Mouse (Mus musculus) stomach, embryonic 14.5 days (tissue): ENCODE results near the gene Inppl1. TPM values are rescaled to one million over a fixed set of nuclear protein-coding genes. Genes with fewer than 3 reads are reported as not detected.

Source experiments
- ATAC-seq: fragments of 200-750 bp; cut with Nextera tagmentation; 2 replicates; pipeline ENCODE4 v1.8.0; 2017; ENCODE audit warnings: low read depth, moderate TSS enrichment; ENCODE audit not compliant: insufficient number of reproducible peaks, insufficient read depth, low FRiP score
- H3K27ac ChIP-seq: fragments of 300-500 bp; sonication (generic); 2 replicates; pipeline ENCODE4 v1.5.1; 2014; ENCODE audit warnings: mild to moderate bottlenecking, low read length, moderate library complexity, mixed read lengths
- H3K27me3 ChIP-seq: fragments of 300-500 bp; sonication (generic); 2 replicates; pipeline ENCODE4 v1.6.1; 2014; ENCODE audit warnings: low read length, control low read depth, mixed read lengths; ENCODE audit not compliant: control insufficient read depth, insufficient read depth
- H3K36me3 ChIP-seq: fragments of 300-500 bp; sonication (generic); 2 replicates; pipeline ENCODE4 v1.6.1; 2014; ENCODE audit warnings: mild to moderate bottlenecking, control low read depth, low read length, moderate library complexity, mixed read lengths; ENCODE audit not compliant: control insufficient read depth, insufficient read depth
- H3K4me1 ChIP-seq: fragments of 300-500 bp; sonication (generic); 2 replicates; pipeline ENCODE4 v1.6.1; 2014; ENCODE audit warnings: low read length, control low read depth, mixed read lengths; ENCODE audit not compliant: control insufficient read depth, insufficient read depth
- H3K4me2 ChIP-seq: fragments of 300-500 bp; sonication (generic); replicated peaks from 2 replicates; pipeline ENCODE4 v1.6.1; 2014; ENCODE audit warnings: low read depth, low read length, control low read depth
- H3K4me3 ChIP-seq: fragments of 300-500 bp; sonication (generic); 2 replicates; pipeline ENCODE4 v1.5.1; 2014; ENCODE audit warnings: low read depth, low read length, control low read depth
- H3K9ac ChIP-seq: fragments of 300-500 bp; sonication (generic); replicated peaks from 2 replicates; pipeline ENCODE4 v1.6.1; 2014; ENCODE audit warnings: low read depth, mild to moderate bottlenecking, control low read depth, low read length, moderate library complexity, mixed read lengths
- H3K9me3 ChIP-seq: fragments of 300-500 bp; sonication (generic); 2 replicates; pipeline ENCODE4 v1.6.1; 2016; ENCODE audit warnings: low read depth, low read length, control low read depth; ENCODE audit not compliant: control insufficient read depth
- WGBS: fragments of 180-500 bp; shearing (Covaris S2); extraction: QIAGEN DNeasy Blood & Tissue Kit; methylation state at CpG from one replicate; pipeline ENCODE4 v1.1.7; 2014; 5-methylcytosine and 5-hydroxymethylcytosine counted together
- polyA plus RNA-seq: library from polyadenylated mRNA; unstranded; fragments of >200 nt; fragmentation: Nextera tagmentation; extraction: Ambion mirVana; gene quantifications from 2 replicates; pipeline ENCODE4 v1.2.1, GENCODE M21; 2014

Inppl1 gene
- polyA plus RNA-seq, 1 experiment from 2014 or later = 21.6 TPM

- H3K27me3 ChIP-seq = no peaks in the 10 kb centered on the region
- no peak for ATAC-seq
- H3K4me3 ChIP-seq = no peak overlapping the region
- no peak overlapping the region for H3K4me2 ChIP-seq
- H3K4me1 ChIP-seq = no peaks in the 10 kb centered on the region
- no peak overlapping the region for H3K9ac ChIP-seq
- H3K36me3 ChIP-seq = no peaks in the 10 kb centered on the region
- H3K9me3 ChIP-seq = no peaks in the 10 kb centered on the region
- WGBS = 73% methylated on average over 7 of the region's 7 CpGs
- H3K27ac ChIP-seq = no peak overlapping the region
These were observed 31.1 kb upstream of the Inppl1 start for GRCm38 (mm10) chr7:101869163-101869500.

DNA sequence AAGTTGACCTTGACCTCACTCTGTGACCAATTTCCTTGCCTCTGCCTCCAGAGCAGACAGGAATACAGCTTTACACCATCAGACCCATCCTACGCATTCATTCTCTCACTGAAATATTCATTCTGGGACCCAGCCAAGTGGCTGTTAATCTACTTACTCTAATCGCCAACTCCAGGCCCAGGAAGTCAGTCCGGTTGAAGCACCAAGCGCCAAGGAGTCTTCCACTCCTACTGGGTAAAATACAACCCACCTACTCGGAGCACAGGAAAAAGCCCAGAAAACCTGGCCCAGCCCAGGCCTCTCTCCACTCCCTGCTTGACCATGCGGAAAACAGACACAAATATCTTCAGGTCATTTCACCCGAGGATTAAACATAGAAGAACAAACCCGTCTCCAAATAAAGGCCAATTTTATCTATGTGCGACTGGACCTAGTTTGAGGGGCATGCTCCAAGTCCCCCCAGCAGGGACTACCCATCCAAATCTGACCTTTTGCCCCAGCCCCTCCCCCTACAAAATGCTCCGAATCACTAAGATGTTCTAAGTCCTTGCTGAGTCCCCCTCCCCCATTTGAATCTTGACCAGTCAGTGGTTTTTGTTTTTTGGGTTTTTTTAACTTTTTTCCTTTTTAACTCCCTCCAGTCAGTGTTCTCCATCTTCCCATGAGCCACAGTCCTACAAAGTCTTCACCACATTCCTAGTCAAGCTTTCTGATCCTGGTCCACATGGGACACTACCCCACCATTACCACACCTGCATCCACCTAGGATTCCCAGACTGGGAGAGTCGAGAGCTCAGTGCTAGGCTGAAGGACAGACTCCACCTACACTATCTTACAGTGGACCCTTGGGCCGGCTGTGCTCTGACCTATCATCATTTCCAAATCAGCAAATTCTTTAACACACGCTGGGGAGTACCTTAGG is 30.5 kb upstream of the Inppl1 start:
- Histone ChIP-seq H3K9ac (no peak overlapping the region), H3K9me3 (no peaks in the 10 kb centered on the region), H3K4me1 (no peaks in the 10 kb centered on the region), H3K27ac (no peak overlapping the region), H3K4me3 (no peak overlapping the region), H3K4me2 (no peak overlapping the region), H3K27me3 (no peaks in the 10 kb centered on the region), H3K36me3 (no peaks in the 10 kb centered on the region)
- no peak for ATAC-seq
- 71% methylated on average over 13 of the region's 13 CpGs for WGBS

- Histone ChIP-seq H3K4me2 (no peak overlapping the region), H3K4me1 (no peaks in the 10 kb centered on the region), H3K36me3 (no peaks in the 10 kb centered on the region), H3K27me3 (no peaks in the 10 kb centered on the region), H3K27ac (no peak overlapping the region), H3K9me3 (no peaks in the 10 kb centered on the region), H3K4me3 (no peak overlapping the region), H3K9ac (no peak overlapping the region)
- 98% methylated on average over 4 of the region's 4 CpGs for WGBS
- ATAC-seq = no peak
These were observed 29.5 kb upstream of the Inppl1 start for GRCm38 (mm10) chr7:101867482-101867881.

- Histone ChIP-seq H3K4me1 (no peaks in the 10 kb centered on the region), H3K9ac (no peak overlapping the region), H3K4me3 (no peak overlapping the region), H3K27me3 (no peaks in the 10 kb centered on the region), H3K27ac (no peak overlapping the region), H3K4me2 (no peak overlapping the region), H3K36me3 (no peaks in the 10 kb centered on the region), H3K9me3 (no peaks in the 10 kb centered on the region)
- no peak for ATAC-seq
- WGBS = 80% methylated on average over 11 of the region's 11 CpGs
These were observed 28.6 kb upstream of the Inppl1 start for GRCm38 (mm10) chr7:101866491-101867265.

GRCm38 (mm10) chr7:101863415-101863814 is 25.4 kb upstream of the Inppl1 start, which contains the start of gene Anapc15:
Gene Anapc15, plus strand, starts transcription at chr7:101863715.
- no peaks in the 10 kb centered on the region for H3K4me1 ChIP-seq
- no peaks in the 10 kb centered on the region for H3K9me3 ChIP-seq
- H3K27ac ChIP-seq = no peak within 1 kb of the TSS
- ATAC-seq = no peak
- no peak within 1 kb of the TSS for H3K4me2 ChIP-seq
- H3K4me3 ChIP-seq = no peak within 1 kb of the TSS
- no peaks in the 10 kb centered on the region for H3K27me3 ChIP-seq
- 78% methylated on average over 3 of the region's 3 CpGs for WGBS
- no peak within 1 kb of the TSS for H3K9ac ChIP-seq
- H3K36me3 ChIP-seq = no peaks in the 10 kb centered on the region

- Histone ChIP-seq H3K4me3 (no peak overlapping the region), H3K4me2 (no peak overlapping the region), H3K9me3 (no peaks in the 10 kb centered on the region), H3K9ac (no peak overlapping the region), H3K4me1 (no peaks in the 10 kb centered on the region), H3K27me3 (no peaks in the 10 kb centered on the region), H3K27ac (no peak overlapping the region), H3K36me3 (no peaks in the 10 kb centered on the region)
- no peak for ATAC-seq
- 54% methylated on average over 3 of the region's 3 CpGs for WGBS
These were observed 24.3 kb upstream of the Inppl1 start for GRCm38 (mm10) chr7:101862291-101862690.

DNA sequence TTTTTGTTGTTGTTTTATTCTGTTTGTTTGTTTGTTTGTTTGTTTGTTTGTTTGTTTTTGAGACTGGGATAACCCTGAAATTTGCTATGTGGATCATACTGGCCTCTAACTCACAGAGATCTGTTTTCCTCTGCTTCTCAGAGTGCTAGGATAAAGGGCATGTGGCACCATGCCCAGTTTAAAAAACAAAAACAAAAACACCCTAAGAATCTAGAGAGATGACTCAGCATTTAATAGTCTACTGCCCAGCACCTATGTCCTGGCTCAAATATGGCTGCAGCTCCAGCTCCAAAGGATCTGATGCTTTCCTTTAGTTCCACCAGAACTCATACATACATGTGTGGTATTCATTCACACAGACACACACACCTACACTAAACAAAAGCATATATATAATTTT is 22.9 kb upstream of the Inppl1 start:
- H3K9me3 ChIP-seq = no peaks in the 10 kb centered on the region
- no peaks in the 10 kb centered on the region for H3K27me3 ChIP-seq
- no peak for ATAC-seq
- H3K4me1 ChIP-seq = no peaks in the 10 kb centered on the region
- no peak overlapping the region for H3K4me3 ChIP-seq
- no peak overlapping the region for H3K9ac ChIP-seq
- no peak overlapping the region for H3K4me2 ChIP-seq
- H3K36me3 ChIP-seq = no peaks in the 10 kb centered on the region
- no peak overlapping the region for H3K27ac ChIP-seq

- 69% methylated on average over 9 of the region's 9 CpGs for WGBS
- no peak for ATAC-seq
- Histone ChIP-seq H3K4me1 (no peaks in the 10 kb centered on the region), H3K4me3 (no peak overlapping the region), H3K27me3 (no peaks in the 10 kb centered on the region), H3K9me3 (no peaks in the 10 kb centered on the region), H3K9ac (no peak overlapping the region), H3K4me2 (no peak overlapping the region), H3K27ac (no peak overlapping the region), H3K36me3 (no peaks in the 10 kb centered on the region)
These were observed 20.3 kb upstream of the Inppl1 start for GRCm38 (mm10) chr7:101858362-101858761.
